Mouse (Mus musculus): ENCODE results near the gene Tnp2.

DNA sequence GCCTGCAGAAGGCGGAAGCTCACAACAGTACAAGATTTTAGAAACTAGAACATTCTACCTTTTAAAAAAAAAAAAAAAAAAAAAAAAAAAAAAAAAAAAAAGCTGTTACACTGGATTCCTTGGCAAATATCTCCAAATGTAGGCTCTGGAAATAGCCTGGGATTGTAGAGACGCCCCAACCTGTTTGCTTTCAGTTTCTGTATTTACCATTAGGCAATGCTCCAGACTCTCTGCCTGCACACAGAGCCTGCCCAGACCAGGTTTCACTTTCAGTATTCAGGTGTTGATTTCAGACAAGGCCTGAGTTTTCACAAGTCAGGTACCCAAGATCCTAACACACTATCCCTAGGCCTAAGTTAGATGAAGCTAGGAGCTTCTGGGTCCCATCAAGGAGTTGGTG lies 47.4 kb downstream of the Tnp2 start:
- no peak for TF ChIP-seq EP300 (IDR thresholded peaks at IDR 0.05; ENCODE audit: low read depth)
- TF ChIP-seq CTCF (IDR thresholded peaks at IDR 0.05; ENCODE audit: low read depth), result no peak
